Comparison of ENCODE assay signal across 18 mouse cellular contexts in genomic region chr7:66296921-66297655, GRCm38 (mm10).
DNase-seq lines count a peak whose midpoint lies in the region; ATAC-seq lines count a peak whose summit lies in the region.
"Had no signal": no experiment of that assay in that cellular context is flagged by ENCODE, and none has a peak within 500 bp of the region (broad histone marks: within the 10 kb centered on the region; RNA-seq: fewer than 3 reads in every experiment).

No protein-coding gene starts in this region.

- H3K4me2 ChIP-seq in neural tube, embryonic 11.5 days (ENCODE audit: low read depth), result no peak overlapping the region
- no peak overlapping the region for H3K4me2 ChIP-seq in neural tube, embryonic 15.5 days
- peak overlapping the region; percentile 12; the same call in 1 of the 2 replicates for H3K4me2 ChIP-seq in forebrain, embryonic 11.5 days (ENCODE audit: low read depth, low read length, severe bottlenecking)
- H3K4me2 ChIP-seq in limb, embryonic 15.5 days, result no peak overlapping the region
- H3K4me2 ChIP-seq: intestine, embryonic 15.5 days; stomach, embryonic 15.5 days had no signal

- 56% methylated on average over 12 of the region's 12 CpGs for WGBS in neural tube, embryonic 11.5 days
- WGBS in neural tube, embryonic 15.5 days, result 53% methylated on average over 12 of the region's 12 CpGs
- WGBS in forebrain, embryonic 11.5 days, result 24% methylated on average over 12 of the region's 12 CpGs
- 64% methylated on average over 12 of the region's 12 CpGs for WGBS in limb, embryonic 15.5 days

- H3K4me1 ChIP-seq in neural tube, embryonic 11.5 days (ENCODE audit: control insufficient read depth, insufficient read depth, low read length), result peaks cover 12% of the 10 kb centered on the region
- peaks cover 10% of the 10 kb centered on the region for H3K4me1 ChIP-seq in neural tube, embryonic 15.5 days
- peaks cover 18% of the 10 kb centered on the region for H3K4me1 ChIP-seq in forebrain, embryonic 11.5 days (replicated peaks; ENCODE audit: control insufficient read depth, insufficient read depth, low read length)
- peaks cover 16% of the 10 kb centered on the region for H3K4me1 ChIP-seq in limb, embryonic 15.5 days
- H3K4me1 ChIP-seq: intestine, embryonic 15.5 days; stomach, embryonic 15.5 days had no signal

- no peak for ATAC-seq in neural tube, embryonic 11.5 days (ENCODE audit: insufficient read depth, low FRiP score, low TSS enrichment)
- ATAC-seq in neural tube, embryonic 15.5 days (ENCODE audit: low FRiP score), result no peak
- peak; percentile 59 for ATAC-seq in forebrain, embryonic 11.5 days (replicated peaks; ENCODE audit: low FRiP score)
- ATAC-seq in limb, embryonic 15.5 days (ENCODE audit: insufficient number of reproducible peaks, low FRiP score, low TSS enrichment, low read depth), result no peak
- ATAC-seq: activated CD4-positive, CD25-positive, alpha-beta regulatory T cell, adult 4 months; intestine, embryonic 15.5 days; liver, postnatal 0 days had no signal

- H3K27me3 ChIP-seq in neural tube, embryonic 11.5 days (ENCODE audit: control insufficient read depth, insufficient read depth, low read length), result no peaks in the 10 kb centered on the region
- no peaks in the 10 kb centered on the region for H3K27me3 ChIP-seq in neural tube, embryonic 15.5 days (replicated peaks)
- H3K27me3 ChIP-seq in forebrain, embryonic 11.5 days (ENCODE audit: control insufficient read depth, insufficient read depth, low read length), result peaks cover 9% of the 10 kb centered on the region; the same call in 1 of the 2 replicates
- no peaks in the 10 kb centered on the region for H3K27me3 ChIP-seq in limb, embryonic 15.5 days
- H3K27me3 ChIP-seq: intestine, embryonic 15.5 days; stomach, embryonic 15.5 days had no signal

- no peak overlapping the region for H3K9ac ChIP-seq in neural tube, embryonic 11.5 days (ENCODE audit: low read length)
- H3K9ac ChIP-seq in neural tube, embryonic 15.5 days (replicated peaks), result no peak overlapping the region
- peak overlapping the region; percentile 37 for H3K9ac ChIP-seq in forebrain, embryonic 11.5 days (ENCODE audit: low read length)
- no peak overlapping the region for H3K9ac ChIP-seq in limb, embryonic 15.5 days
- H3K9ac ChIP-seq: intestine, embryonic 15.5 days; liver, postnatal 0 days; stomach, embryonic 15.5 days had no signal

- peak; percentile 11 for DNase-seq in neural tube, embryonic 11.5 days (ENCODE audit: low spot score)
- DNase-seq in forebrain, embryonic 11.5 days (ENCODE audit: low spot score), result peak; percentile 61
- DNase-seq in testis, postnatal 10 days (ENCODE audit: low spot score), result peak; percentile 56
- DNase-seq in spleen, postnatal 4 days (ENCODE audit: low spot score in 2 of 2), result no peak
- DNase-seq in left cerebral cortex, adult 8-10 months (ENCODE audit: low spot score in 2 of 2), result no peak
- no peak for DNase-seq in urinary bladder, postnatal 10 days (ENCODE audit: low spot score)
- DNase-seq: heart, adult 11 months; liver, postnatal 0 days; thymus, postnatal 25 days had no signal

- H3K36me3 ChIP-seq in neural tube, embryonic 11.5 days (ENCODE audit: control insufficient read depth, insufficient read depth, low read length), result no peaks in the 10 kb centered on the region
- H3K36me3 ChIP-seq in neural tube, embryonic 15.5 days, result no peaks in the 10 kb centered on the region
- no peaks in the 10 kb centered on the region for H3K36me3 ChIP-seq in forebrain, embryonic 11.5 days (ENCODE audit: control insufficient read depth, insufficient read depth, low read length)
- H3K36me3 ChIP-seq in limb, embryonic 15.5 days, result peaks cover 28% of the 10 kb centered on the region
- H3K36me3 ChIP-seq: hindbrain, embryonic 10.5 days had no signal

- no peak overlapping the region for H3K27ac ChIP-seq in neural tube, embryonic 11.5 days (ENCODE audit: low read depth, low read length)
- no peak overlapping the region for H3K27ac ChIP-seq in neural tube, embryonic 15.5 days (replicated peaks)
- H3K27ac ChIP-seq in forebrain, embryonic 11.5 days (ENCODE audit: low read depth, low read length), result no peak overlapping the region
- H3K27ac ChIP-seq in limb, embryonic 15.5 days, result peak overlapping the region; percentile 12
- H3K27ac ChIP-seq: hindbrain, embryonic 10.5 days; intestine, embryonic 15.5 days; kidney, postnatal 0 days; layer of hippocampus, adult 2 months; stomach, embryonic 15.5 days had no signal

- no peaks in the 10 kb centered on the region for H3K9me3 ChIP-seq in neural tube, embryonic 11.5 days (ENCODE audit: control insufficient read depth, low read length)
- H3K9me3 ChIP-seq in neural tube, embryonic 15.5 days (replicated peaks), result no peaks in the 10 kb centered on the region
- H3K9me3 ChIP-seq in forebrain, embryonic 11.5 days (ENCODE audit: control insufficient read depth, low read length), result no peaks in the 10 kb centered on the region
- H3K9me3 ChIP-seq in limb, embryonic 15.5 days, result no peaks in the 10 kb centered on the region
- H3K9me3 ChIP-seq: hindbrain, embryonic 10.5 days; intestine, embryonic 15.5 days; stomach, embryonic 15.5 days had no signal

- H3K4me3 ChIP-seq in neural tube, embryonic 11.5 days (ENCODE audit: low read depth, low read length), result no peak overlapping the region
- no peak overlapping the region for H3K4me3 ChIP-seq in neural tube, embryonic 15.5 days (replicated peaks)
- H3K4me3 ChIP-seq in forebrain, embryonic 11.5 days (ENCODE audit: low read depth, low read length), result no peak overlapping the region
- no peak overlapping the region for H3K4me3 ChIP-seq in limb, embryonic 15.5 days
- H3K4me3 ChIP-seq: erythroblast, embryonic 14.5 days; hindbrain, embryonic 10.5 days; intestine, embryonic 15.5 days; layer of hippocampus, adult 2 months; stomach, embryonic 15.5 days had no signal

Comparison
In these comparisons a context has a peak if more than half of its experiments do, and no peak if none do; other contexts are left out.
1. DNase-seq: peak in neural tube, embryonic 11.5 days (single experiment), forebrain, embryonic 11.5 days (single experiment) and testis, postnatal 10 days (single experiment); none in spleen, postnatal 4 days (0 of 2), left cerebral cortex, adult 8-10 months (0 of 2) and urinary bladder, postnatal 10 days (single experiment).